Mouse (Mus musculus) erythroblast, embryonic 14.5 days (primary cell): ENCODE results near the gene Pde4b. TPM values are rescaled to one million over a fixed set of nuclear protein-coding genes. Genes with fewer than 3 reads are reported as not detected.

Source experiments
- H3K27me3 ChIP-seq: 2 replicates; pipeline ENCODE4 v1.6.1; 2012; ENCODE audit warnings: inconsistent platforms; ENCODE audit not compliant: control insufficient read depth
- H3K36me3 ChIP-seq: 2 replicates; pipeline ENCODE4 v1.6.1; 2012; ENCODE audit warnings: mild to moderate bottlenecking, inconsistent platforms; ENCODE audit not compliant: control insufficient read depth
- H3K4me1 ChIP-seq: 2 replicates; pipeline ENCODE4 v1.6.1; 2012; ENCODE audit warnings: inconsistent platforms; ENCODE audit not compliant: control insufficient read depth
- H3K4me3 ChIP-seq: replicated peaks from 2 replicates; pipeline ENCODE3; 2012; ENCODE audit warnings: moderate library complexity, mild to moderate bottlenecking, inconsistent platforms
- H3K9me3 ChIP-seq: 2 replicates; pipeline ENCODE4 v1.6.1; 2012; ENCODE audit warnings: low read length, inconsistent platforms, mixed read lengths; ENCODE audit not compliant: control insufficient read depth
- GATA1 ChIP-seq: IDR thresholded peaks from 2 replicates; pipeline ENCODE4 v1.6.1; 2012; ENCODE audit warnings: low read length, inconsistent platforms, mixed read lengths
- TAL1 ChIP-seq: IDR thresholded peaks from 3 replicates; pipeline ENCODE4 v1.6.1; 2012; ENCODE audit warnings: low read length, inconsistent platforms, mixed read lengths
- polyA plus RNA-seq: library from polyadenylated mRNA; stranded (reverse); fragments of >175 nt; gene quantifications from 2 replicates; pipeline ENCODE4 v1.2.3, GENCODE M21; 2012

The Pde4b gene
- polyA plus RNA-seq, 1 experiment, result 0.08 TPM

DNA sequence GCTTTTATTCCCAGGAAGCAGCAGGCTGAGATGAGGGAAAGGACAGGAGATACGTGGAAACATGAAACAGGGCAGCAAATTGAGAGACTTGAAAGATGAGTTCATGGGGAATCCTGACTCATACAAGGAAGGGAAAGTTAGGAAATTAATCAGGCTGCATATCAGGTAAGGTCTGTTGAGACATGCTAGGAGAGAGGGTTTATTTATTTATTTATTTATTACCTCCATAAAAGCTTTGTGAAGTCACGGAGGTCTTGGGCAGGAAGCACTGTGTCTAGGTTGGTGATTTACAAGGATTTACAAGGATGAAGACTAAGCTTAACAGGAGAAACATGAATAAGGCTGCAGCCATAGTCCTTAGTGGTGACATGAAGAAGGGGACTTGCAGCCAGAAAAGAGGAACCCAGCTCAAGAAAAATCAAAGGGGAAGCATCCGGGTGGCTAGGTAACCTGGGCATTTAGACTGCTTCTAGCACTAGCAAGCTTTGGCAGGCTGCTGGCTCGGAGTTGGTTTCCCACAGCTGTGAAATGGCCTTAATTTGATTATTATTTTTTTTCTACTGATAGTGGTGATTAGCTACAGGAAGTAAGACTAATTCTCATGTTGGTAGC lies 342.5 kb downstream of the Pde4b start:
- H3K4me1 ChIP-seq, result no peaks in the 10 kb centered on the region
- TF ChIP-seq TAL1 (no peak), GATA1 (no peak)
- H3K9me3 ChIP-seq, result no peaks in the 10 kb centered on the region
- no peak overlapping the region for H3K4me3 ChIP-seq
- H3K27me3 ChIP-seq, result no peaks in the 10 kb centered on the region
- no peaks in the 10 kb centered on the region for H3K36me3 ChIP-seq

GRCm38 (mm10) chr4:102432040-102432782 lies 344.9 kb downstream of the Pde4b start:
- no peaks in the 10 kb centered on the region for H3K36me3 ChIP-seq
- no peaks in the 10 kb centered on the region for H3K4me1 ChIP-seq
- H3K4me3 ChIP-seq, result no peak overlapping the region
- H3K27me3 ChIP-seq, result no peaks in the 10 kb centered on the region
- no peaks in the 10 kb centered on the region for H3K9me3 ChIP-seq
- TF ChIP-seq GATA1 (no peak), TAL1 (no peak)

GRCm38 (mm10) chr4:102439401-102440118 lies 352.2 kb downstream of the Pde4b start:
- no peak overlapping the region for H3K4me3 ChIP-seq
- H3K36me3 ChIP-seq, result no peaks in the 10 kb centered on the region
- TF ChIP-seq TAL1 (no peak), GATA1 (no peak)
- H3K9me3 ChIP-seq, result no peaks in the 10 kb centered on the region
- H3K27me3 ChIP-seq, result no peaks in the 10 kb centered on the region
- no peaks in the 10 kb centered on the region for H3K4me1 ChIP-seq

DNA sequence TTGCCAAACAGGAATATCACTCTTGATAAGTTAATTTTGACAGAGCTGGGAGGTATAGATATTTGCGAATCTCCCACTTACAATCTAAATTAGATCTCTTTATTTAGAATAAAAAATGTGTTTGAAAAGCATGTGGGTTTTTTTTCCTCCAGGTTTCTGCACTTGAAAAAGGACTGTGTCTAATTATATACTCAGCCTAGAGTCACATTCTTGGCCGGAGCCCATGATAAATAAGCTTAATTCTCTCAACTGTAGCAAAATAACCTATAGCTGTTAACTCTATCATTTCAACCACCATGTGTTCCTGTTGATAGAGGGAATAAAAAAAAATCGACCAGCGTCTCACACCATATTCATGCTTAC lies 352.8 kb downstream of the Pde4b start:
- no peak for TF ChIP-seq TAL1
- TF ChIP-seq GATA1, result no peak
- H3K4me3 ChIP-seq, result no peak overlapping the region

GRCm38 (mm10) chr4:102443533-102443932 lies 356.2 kb downstream of the Pde4b start:
- no peak for TF ChIP-seq TAL1
- no peak for TF ChIP-seq GATA1
- no peaks in the 10 kb centered on the region for H3K36me3 ChIP-seq

More for the DNA sequence above, 352.8 kb downstream of the Pde4b start:
- Histone ChIP-seq H3K9me3 (no peaks in the 10 kb centered on the region), H3K4me1 (no peaks in the 10 kb centered on the region), H3K27me3 (no peaks in the 10 kb centered on the region), H3K36me3 (no peaks in the 10 kb centered on the region)

DNA sequence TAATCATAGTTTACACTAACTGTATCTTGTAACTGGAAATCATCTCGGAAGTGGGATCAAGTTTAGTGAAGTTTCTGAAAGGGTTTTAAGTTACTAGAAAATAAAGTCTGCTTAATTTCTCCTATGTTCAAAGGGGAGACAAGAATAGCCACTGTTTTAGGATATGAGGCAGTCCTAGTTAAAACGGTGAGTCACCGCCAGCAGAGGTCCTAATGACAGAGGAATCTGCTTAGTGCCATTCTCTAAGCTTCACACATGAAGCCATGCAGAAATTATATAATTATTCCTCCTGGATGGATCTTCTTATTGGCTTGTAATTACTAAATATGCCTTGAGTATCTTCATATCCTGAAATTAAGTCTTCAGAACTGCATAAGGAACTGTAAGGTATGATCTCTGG lies 357.2 kb downstream of the Pde4b start:
- no peaks in the 10 kb centered on the region for H3K27me3 ChIP-seq
- H3K36me3 ChIP-seq, result no peaks in the 10 kb centered on the region
- H3K9me3 ChIP-seq, result no peaks in the 10 kb centered on the region
- no peaks in the 10 kb centered on the region for H3K4me1 ChIP-seq
- no peak overlapping the region for H3K4me3 ChIP-seq
- TF ChIP-seq TAL1 (no peak), GATA1 (no peak)

More at GRCm38 (mm10) chr4:102443533-102443932, 356.2 kb downstream of the Pde4b start:
- Histone ChIP-seq H3K4me3 (no peak overlapping the region), H3K4me1 (no peaks in the 10 kb centered on the region), H3K9me3 (no peaks in the 10 kb centered on the region), H3K27me3 (no peaks in the 10 kb centered on the region)

DNA sequence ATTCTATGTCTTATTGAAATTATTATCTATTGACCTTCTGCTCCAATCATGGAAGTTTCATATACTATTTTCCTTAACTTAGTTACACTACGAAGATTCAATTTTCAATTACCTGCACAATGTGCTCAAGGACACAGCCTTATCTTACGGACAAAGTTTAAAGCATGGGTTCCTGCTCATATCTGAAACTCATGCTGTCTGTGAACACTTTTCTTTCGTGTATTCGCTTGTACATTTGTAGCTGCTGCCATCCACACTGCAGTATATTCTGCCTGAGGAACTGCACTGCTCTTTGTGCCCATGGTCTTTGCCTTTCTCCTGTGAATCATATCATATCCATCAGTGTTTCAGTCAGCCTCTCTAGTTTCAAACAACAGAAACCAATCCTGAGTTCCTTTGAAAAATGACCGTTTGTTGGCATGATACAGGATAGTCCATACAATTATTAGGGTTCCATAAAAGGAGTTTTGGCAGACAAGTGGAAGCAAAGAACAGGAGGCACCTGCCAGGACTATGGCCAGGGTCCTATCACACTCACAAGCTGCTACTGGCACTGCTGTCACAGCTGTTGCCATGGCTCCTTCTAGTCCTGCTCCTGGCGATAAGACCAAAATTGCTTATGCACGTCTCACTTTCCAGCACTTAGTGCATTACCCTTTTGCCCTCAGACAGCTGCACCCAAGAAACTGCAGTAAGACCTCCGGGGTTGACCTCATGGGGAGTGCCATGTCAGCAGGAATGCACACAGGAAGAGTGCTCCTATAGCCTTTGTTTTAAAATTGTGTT lies 359.0 kb downstream of the Pde4b start:
- TF ChIP-seq TAL1 (no peak), GATA1 (no peak)
- Histone ChIP-seq H3K27me3 (no peaks in the 10 kb centered on the region), H3K4me1 (no peaks in the 10 kb centered on the region), H3K9me3 (no peaks in the 10 kb centered on the region), H3K4me3 (no peak overlapping the region), H3K36me3 (no peaks in the 10 kb centered on the region)

GRCm38 (mm10) chr4:102456426-102456825 lies 369.1 kb downstream of the Pde4b start:
- Histone ChIP-seq H3K27me3 (no peaks in the 10 kb centered on the region), H3K4me3 (no peak overlapping the region), H3K36me3 (no peaks in the 10 kb centered on the region), H3K9me3 (no peaks in the 10 kb centered on the region), H3K4me1 (no peaks in the 10 kb centered on the region)
- TF ChIP-seq GATA1, result no peak
